Mouse (Mus musculus): ENCODE measurements around the gene Arhgap21.
"Not testable (repeated sequence)": the region's sequence is repeated elsewhere in the genome, so short reads cannot be mapped to it uniquely, and the experiment has no call there.

- TF ChIP-seq CTCF (IDR thresholded peaks at IDR 0.05; ENCODE audit: borderline replicate concordance, insufficient read depth, low read length); POLR2A (IDR thresholded peaks at IDR 0.05; ENCODE audit: low read depth, low read length): not testable (repeated sequence)
These were observed 36.9 kb downstream of the Arhgap21 start for GRCm38 (mm10) chr2:20931761-20932160.

Measured in embryonic fibroblast, embryonic 13.5 days (primary cell).